Mouse (Mus musculus) stomach, embryonic 16.5 days (tissue): ENCODE data around the gene Ttc34. TPM values are rescaled to one million over a fixed set of nuclear protein-coding genes. Genes with fewer than 3 reads are reported as not detected.

Experiments used
- ATAC-seq: fragments of 200-750 bp; cut with Nextera tagmentation; 2 replicates; pipeline ENCODE4 v1.8.0; 2017; ENCODE audit warnings: moderate number of reproducible peaks, moderate TSS enrichment; ENCODE audit not compliant: insufficient read depth, low FRiP score
- H3K27ac ChIP-seq: fragments of 300-500 bp; sonication (generic); 2 replicates; pipeline ENCODE4 v1.5.1; 2014; ENCODE audit warnings: low read length
- H3K27me3 ChIP-seq: fragments of 300-500 bp; sonication (generic); 2 replicates; pipeline ENCODE4 v1.6.1; 2014; ENCODE audit warnings: low read length, control low read depth, mixed read lengths; ENCODE audit not compliant: control insufficient read depth, insufficient read depth
- H3K36me3 ChIP-seq: fragments of 300-500 bp; sonication (generic); 2 replicates; pipeline ENCODE4 v1.6.1; 2014; ENCODE audit warnings: low read length; ENCODE audit not compliant: control insufficient read depth, insufficient read depth
- H3K4me1 ChIP-seq: fragments of 300-500 bp; sonication (generic); 2 replicates; pipeline ENCODE4 v1.6.1; 2014; ENCODE audit warnings: low read length, control low read depth, mixed read lengths; ENCODE audit not compliant: control insufficient read depth, insufficient read depth
- H3K4me2 ChIP-seq: fragments of 300-500 bp; sonication (generic); 2 replicates; pipeline ENCODE4 v1.6.1; 2014; ENCODE audit warnings: low read depth, low read length, mixed read lengths
- H3K4me3 ChIP-seq: fragments of 300-500 bp; sonication (generic); replicated peaks from 2 replicates; pipeline ENCODE4 v1.5.1; 2014; ENCODE audit warnings: mild to moderate bottlenecking, low read length
- H3K9ac ChIP-seq: fragments of 300-500 bp; sonication (generic); 2 replicates; pipeline ENCODE4 v1.6.1; 2014; ENCODE audit warnings: low read length
- H3K9me3 ChIP-seq: fragments of 300-500 bp; sonication (generic); replicated peaks from 2 replicates; pipeline ENCODE4 v1.6.1; 2016; ENCODE audit warnings: low read length, control low read depth; ENCODE audit not compliant: control insufficient read depth
- WGBS: fragments of 180-500 bp; shearing (Covaris S2); extraction: QIAGEN DNeasy Blood & Tissue Kit; methylation state at CpG from one replicate; pipeline ENCODE4 v1.1.7; 2014; 5-methylcytosine and 5-hydroxymethylcytosine counted together
- polyA plus RNA-seq: library from polyadenylated mRNA; unstranded; fragments of >200 nt; fragmentation: Nextera tagmentation; extraction: Ambion mirVana; gene quantifications from 2 replicates; pipeline ENCODE4 v1.2.1, GENCODE M21; 2015

Ttc34 gene
- polyA plus RNA-seq: 0.04 and 0.09 TPM in 2 replicates

- H3K36me3 ChIP-seq: no peaks in the 10 kb centered on the region
- H3K4me1 ChIP-seq: no peaks in the 10 kb centered on the region
- no peak within 1 kb of the TSS for H3K27ac ChIP-seq
- H3K27me3 ChIP-seq: no peaks in the 10 kb centered on the region; the same call in 1 of the 2 replicates
- H3K4me3 ChIP-seq: no peak within 1 kb of the TSS
- WGBS: 60% methylated on average over 2 of the region's 2 CpGs
- peak; percentile 45; the same call in 1 of the 2 replicates for ATAC-seq
- no peak within 1 kb of the TSS for H3K9ac ChIP-seq
- no peaks in the 10 kb centered on the region for H3K9me3 ChIP-seq
- no peak within 1 kb of the TSS for H3K4me2 ChIP-seq
Observed at GRCm38 (mm10) chr4:154837170-154837569, at the start of gene Ttc34. TSS of gene Ttc34 (plus strand) at chr4:154837459.

- Histone ChIP-seq H3K9me3 (no peaks in the 10 kb centered on the region), H3K27me3 (no peaks in the 10 kb centered on the region), H3K4me1 (peaks cover 7% of the 10 kb centered on the region; the same call in 1 of the 2 replicates), H3K4me3 (no peak overlapping the region), H3K27ac (peak overlapping the region; percentile 1; the same call in 1 of the 2 replicates), H3K4me2 (no peak overlapping the region), H3K36me3 (no peaks in the 10 kb centered on the region), H3K9ac (peak overlapping the region; percentile 1; the same call in 1 of the 2 replicates)
- ATAC-seq: no peak; the same call in 1 of the 2 replicates
- WGBS: 36% methylated on average over 13 of the region's 13 CpGs
Observed at GRCm38 (mm10) chr4:154787960-154788702, 49.1 kb upstream of the Ttc34 start.

GRCm38 (mm10) chr4:154791894-154792293 is 45.4 kb upstream of the Ttc34 start:
- no peak for ATAC-seq
- no peaks in the 10 kb centered on the region for H3K36me3 ChIP-seq
- no peaks in the 10 kb centered on the region for H3K27me3 ChIP-seq
- no peaks in the 10 kb centered on the region for H3K9me3 ChIP-seq
- peaks cover 7% of the 10 kb centered on the region; the same call in 1 of the 2 replicates for H3K4me1 ChIP-seq
- no peak overlapping the region for H3K4me3 ChIP-seq
- no peak overlapping the region for H3K9ac ChIP-seq
- no peak overlapping the region for H3K27ac ChIP-seq
- no peak overlapping the region for H3K4me2 ChIP-seq
- WGBS: 66% methylated on average over 7 of the region's 7 CpGs

GRCm38 (mm10) chr4:154793499-154793898 is 43.8 kb upstream of the Ttc34 start:
- no peak overlapping the region for H3K9ac ChIP-seq
- 30% methylated on average over 7 of the region's 7 CpGs for WGBS
- no peak overlapping the region for H3K4me3 ChIP-seq
- H3K27ac ChIP-seq: no peak overlapping the region
- no peaks in the 10 kb centered on the region for H3K9me3 ChIP-seq
- H3K4me2 ChIP-seq: no peak overlapping the region
- H3K36me3 ChIP-seq: no peaks in the 10 kb centered on the region
- no peak for ATAC-seq
- H3K27me3 ChIP-seq: no peaks in the 10 kb centered on the region
- no peaks in the 10 kb centered on the region for H3K4me1 ChIP-seq

GRCm38 (mm10) chr4:154797834-154798233 is 39.4 kb upstream of the Ttc34 start:
- Histone ChIP-seq H3K9me3 (no peaks in the 10 kb centered on the region), H3K4me3 (no peak overlapping the region), H3K27ac (no peak overlapping the region), H3K27me3 (peaks cover 15% of the 10 kb centered on the region), H3K9ac (no peak overlapping the region), H3K4me1 (no peaks in the 10 kb centered on the region), H3K4me2 (no peak overlapping the region), H3K36me3 (no peaks in the 10 kb centered on the region)
- ATAC-seq: no peak
- WGBS: 5% methylated on average over 4 of the region's 4 CpGs

- ATAC-seq: no peak
- H3K9ac ChIP-seq: no peak overlapping the region
- no peak overlapping the region for H3K27ac ChIP-seq
- WGBS: 37% methylated on average over 5 of the region's 5 CpGs
- H3K4me2 ChIP-seq: no peak overlapping the region
- no peak overlapping the region for H3K4me3 ChIP-seq
- H3K27me3 ChIP-seq: peaks cover 18% of the 10 kb centered on the region
- no peaks in the 10 kb centered on the region for H3K4me1 ChIP-seq
- H3K9me3 ChIP-seq: no peaks in the 10 kb centered on the region
- no peaks in the 10 kb centered on the region for H3K36me3 ChIP-seq
Observed at GRCm38 (mm10) chr4:154800543-154800942, 36.7 kb upstream of the Ttc34 start.

- Histone ChIP-seq H3K36me3 (no peaks in the 10 kb centered on the region), H3K4me3 (no peak overlapping the region), H3K9ac (no peak overlapping the region), H3K27ac (no peak overlapping the region), H3K9me3 (no peaks in the 10 kb centered on the region), H3K4me1 (no peaks in the 10 kb centered on the region), H3K27me3 (peaks cover 18% of the 10 kb centered on the region), H3K4me2 (peak overlapping the region; percentile 28; the same call in 1 of the 2 replicates)
- no peak for ATAC-seq
- WGBS: 9% methylated on average over 26 of the region's 26 CpGs
Observed at GRCm38 (mm10) chr4:154802210-154802609, 35.0 kb upstream of the Ttc34 start.

- Histone ChIP-seq H3K4me3 (no peak overlapping the region), H3K9me3 (no peaks in the 10 kb centered on the region), H3K27me3 (no peaks in the 10 kb centered on the region; the same call in 1 of the 2 replicates), H3K4me1 (peaks cover 3% of the 10 kb centered on the region; the same call in 1 of the 2 replicates), H3K9ac (no peak overlapping the region), H3K36me3 (no peaks in the 10 kb centered on the region), H3K27ac (no peak overlapping the region), H3K4me2 (no peak overlapping the region)
- WGBS: 32% methylated on average over 6 of the region's 6 CpGs
- ATAC-seq: peak; percentile 39; the same call in 1 of the 2 replicates
Observed at GRCm38 (mm10) chr4:154825662-154826061, 11.6 kb upstream of the Ttc34 start.

GRCm38 (mm10) chr4:154826224-154826623 is 11.0 kb upstream of the Ttc34 start:
- no peaks in the 10 kb centered on the region for H3K36me3 ChIP-seq
- H3K9ac ChIP-seq: no peak overlapping the region
- no peak overlapping the region for H3K27ac ChIP-seq
- no peak overlapping the region for H3K4me3 ChIP-seq
- 53% methylated on average over 7 of the region's 7 CpGs for WGBS
- H3K9me3 ChIP-seq: no peaks in the 10 kb centered on the region
- no peak overlapping the region for H3K4me2 ChIP-seq
- ATAC-seq: no peak; the same call in 1 of the 2 replicates
- peaks cover 3% of the 10 kb centered on the region; the same call in 1 of the 2 replicates for H3K4me1 ChIP-seq
- H3K27me3 ChIP-seq: no peaks in the 10 kb centered on the region; the same call in 1 of the 2 replicates
